Mouse (Mus musculus) ES-Bruce4 (cell line): Measurements from ENCODE around the gene S100a16.

Experiments used
- CTCF ChIP-seq: IDR thresholded peaks from one replicate; pipeline ENCODE4 v1.8.1; 2011; ENCODE audit warnings: low read depth, low read length
- EP300 ChIP-seq: IDR thresholded peaks from 2 replicates; pipeline ENCODE4 v1.6.1; 2011; ENCODE audit warnings: low read depth, low read length; ENCODE audit not compliant: insufficient read depth
- POLR2A ChIP-seq: IDR thresholded peaks from one replicate; pipeline ENCODE4 v1.8.1; 2011; ENCODE audit warnings: low read length; ENCODE audit not compliant: insufficient read depth

GRCm38 (mm10) chr3:90535446-90535845, 1.6 kb upstream of the S100a16 start:
- no peak for TF ChIP-seq CTCF
- TF ChIP-seq EP300: no peak
- TF ChIP-seq POLR2A: no peak
